Mouse (Mus musculus): ENCODE results near the gene Atf7.

GRCm38 (mm10) chr15:102669571-102669970 lies 44.3 kb upstream of the Atf7 start:
- TF ChIP-seq CTCF (IDR thresholded peaks at IDR 0.05) = no peak
- no peak for TF ChIP-seq EP300 (IDR thresholded peaks at IDR 0.05)
